Mouse (Mus musculus) megakaryocyte, embryonic 14.5 days (primary cell): ENCODE results near the gene Tmem177.

Experiments used
- FLI1 ChIP-seq: IDR thresholded peaks from 2 replicates; pipeline ENCODE4 v1.6.1; 2012; ENCODE audit warnings: low read length, inconsistent platforms, mixed read lengths
- GATA1 ChIP-seq: IDR thresholded peaks from 3 replicates; pipeline ENCODE4 v1.6.1; 2012; ENCODE audit warnings: mixed read lengths, low read length, inconsistent platforms, borderline replicate concordance

- TF ChIP-seq GATA1 (no peak), FLI1 (no peak)
These were observed 28.7 kb downstream of the Tmem177 start for GRCm38 (mm10) chr1:119884272-119884671.
